Mouse (Mus musculus) liver, postnatal 0 days (tissue): ENCODE data around the gene Khdc1a. TPM values are rescaled to one million over a fixed set of nuclear protein-coding genes. Genes with fewer than 3 reads are reported as not detected.

Experiments
- ATAC-seq: fragments of 200-750 bp; cut with Nextera tagmentation; 2 replicates; pipeline ENCODE4 v1.8.0; 2017; ENCODE audit warnings: mild to moderate bottlenecking, moderate library complexity
- DNase-seq: peaks from one replicate; pipeline ENCODE4 v3.0.0-alpha.2; 2016
- H3K27ac ChIP-seq: fragments of 300-500 bp; sonication (generic); 2 replicates; pipeline ENCODE4 v1.5.1; 2014; ENCODE audit warnings: antibody characterized with exemption, moderate library complexity, mild to moderate bottlenecking, low read depth
- H3K27me3 ChIP-seq: fragments of 300-500 bp; sonication (generic); 2 replicates; pipeline ENCODE4 v1.6.1; 2014; ENCODE audit warnings: low read length, control low read depth, mixed read lengths; ENCODE audit not compliant: insufficient read depth
- H3K36me3 ChIP-seq: fragments of 300-500 bp; sonication (generic); replicated peaks from 2 replicates; pipeline ENCODE4 v1.6.1; 2014; ENCODE audit warnings: mild to moderate bottlenecking, control low read depth, low read length, moderate library complexity, mixed read lengths; ENCODE audit not compliant: insufficient read depth
- H3K4me1 ChIP-seq: fragments of 300-500 bp; sonication (generic); 2 replicates; pipeline ENCODE4 v1.6.1; 2014; ENCODE audit warnings: antibody characterized with exemption, mild to moderate bottlenecking, control low read depth; ENCODE audit not compliant: insufficient read depth
- H3K4me2 ChIP-seq: fragments of 300-500 bp; sonication (generic); 2 replicates; pipeline ENCODE4 v1.6.1; 2014; ENCODE audit warnings: low read depth, mild to moderate bottlenecking, low read length, moderate library complexity, mixed read lengths
- H3K4me3 ChIP-seq: fragments of 300-500 bp; sonication (generic); 2 replicates; pipeline ENCODE4 v1.5.1; 2014; ENCODE audit warnings: low read depth, low read length
- H3K9ac ChIP-seq: fragments of 300-500 bp; sonication (generic); replicated peaks from 2 replicates; pipeline ENCODE4 v1.6.1; 2014; ENCODE audit warnings: mild to moderate bottlenecking, moderate library complexity
- H3K9me3 ChIP-seq: fragments of 300-500 bp; sonication (generic); 2 replicates; pipeline ENCODE4 v1.6.1; 2016; ENCODE audit warnings: mild to moderate bottlenecking, control low read depth, low read length, mixed read lengths
- CTCF ChIP-seq: sonication (generic); IDR thresholded peaks from 2 replicates; pipeline ENCODE4 v1.5.1; 2016; ENCODE audit warnings: antibody characterized with exemption, low read depth
- EP300 ChIP-seq: IDR thresholded peaks from 2 replicates; pipeline ENCODE4 v1.6.1; 2016; ENCODE audit warnings: antibody characterized with exemption, low read depth, mild to moderate bottlenecking
- WGBS: fragments of 180-500 bp; shearing (Covaris S2); extraction: QIAGEN DNeasy Blood & Tissue Kit; methylation state at CpG from one replicate; pipeline ENCODE4 v1.1.7; 2014; ENCODE audit not compliant: insufficient replicate concordance; 5-methylcytosine and 5-hydroxymethylcytosine counted together
- polyA plus RNA-seq: library from polyadenylated mRNA; unstranded; fragments of >200 nt; fragmentation: Nextera tagmentation; extraction: Ambion mirVana; gene quantifications from 2 replicates; pipeline ENCODE4 v1.2.1, GENCODE M21; 2015

Khdc1a gene
- polyA plus RNA-seq, 1 experiment from 2014 or later: not detected

GRCm38 (mm10) chr1:21383256-21383655, 33.8 kb downstream of the Khdc1a start, which contains the start of gene Khdc1b:
Khdc1b (plus strand) TSS chr1:21383556.
- Histone ChIP-seq H3K4me3 (no peak within 1 kb of the TSS), H3K4me1 (no peaks in the 10 kb centered on the region), H3K9me3 (no peaks in the 10 kb centered on the region), H3K27me3 (no peaks in the 10 kb centered on the region), H3K27ac (no peak within 1 kb of the TSS), H3K9ac (no peak within 1 kb of the TSS), H3K4me2 (no peak within 1 kb of the TSS), H3K36me3 (no peaks in the 10 kb centered on the region)
- no peak for TF ChIP-seq EP300
- TF ChIP-seq CTCF: no peak
- ATAC-seq (no peak), DNase-seq (no peak)
- 79% methylated on average over 1 of the region's 1 CpGs for WGBS

GRCm38 (mm10) chr1:21391138-21391671, 41.8 kb downstream of the Khdc1a start:
- DNase-seq (no peak), ATAC-seq (no peak)
- no peak overlapping the region for H3K4me3 ChIP-seq
- H3K27ac ChIP-seq: no peak overlapping the region
- no peak overlapping the region for H3K9ac ChIP-seq
- 74% methylated on average over 6 of the region's 6 CpGs for WGBS
- no peaks in the 10 kb centered on the region for H3K27me3 ChIP-seq
- H3K9me3 ChIP-seq: no peaks in the 10 kb centered on the region
- H3K4me1 ChIP-seq: no peaks in the 10 kb centered on the region
- TF ChIP-seq EP300: no peak
- no peak for TF ChIP-seq CTCF
- H3K36me3 ChIP-seq: no peaks in the 10 kb centered on the region
- no peak overlapping the region for H3K4me2 ChIP-seq

Other genes starting within 250 kb of the Khdc1a start
- gene Tmem14a, start 131.1 kb upstream of the Khdc1a start, polyA plus RNA-seq: 1.7 and 1.9 TPM in 2 replicates
- 143 and 187 TPM in 2 replicates for gene Gsta3, start 109.1 kb upstream of the Khdc1a start, polyA plus RNA-seq
- not detected in 2 replicates for gene Khdc1c, start 18.7 kb downstream of the Khdc1a start, polyA plus RNA-seq
- gene Khdc1b, start 33.9 kb downstream of the Khdc1a start, polyA plus RNA-seq: not detected in 2 replicates